Mouse (Mus musculus): Measurements from ENCODE around the gene Gas2l3.

Gene Gas2l3

GRCm38 (mm10) chr10:89444381-89444780 is 614 bp upstream of the Gas2l3 start:
- in situ Hi-C loops (cut with MboI, MseI), result no loop called here

GRCm38 (mm10) chr10:89443115-89443622 is 598 bp downstream of the Gas2l3 start:
- in situ Hi-C loops (cut with MboI, MseI), result no loop called here

- in situ Hi-C loops (cut with MboI, MseI), result no loop called here
Observed at GRCm38 (mm10) chr10:89442640-89443039, 1.1 kb downstream of the Gas2l3 start.

- in situ Hi-C loops (cut with MboI, MseI), result no loop called here
Observed at GRCm38 (mm10) chr10:89441961-89442360, 1.8 kb downstream of the Gas2l3 start.

- in situ Hi-C loops (cut with MboI, MseI), result no loop called here
Observed at GRCm38 (mm10) chr10:89439380-89439779, 4.4 kb downstream of the Gas2l3 start.

- in situ Hi-C loops (cut with MboI, MseI), result no loop called here
Observed at GRCm38 (mm10) chr10:89437996-89438395, 5.8 kb downstream of the Gas2l3 start.

GRCm38 (mm10) chr10:89437472-89437871 is 6.3 kb downstream of the Gas2l3 start:
- in situ Hi-C loops (cut with MboI, MseI), result no loop called here

GRCm38 (mm10) chr10:89435920-89436319 is 7.8 kb downstream of the Gas2l3 start:
- in situ Hi-C loops (cut with MboI, MseI), result no loop called here

- in situ Hi-C loops (cut with MboI, MseI), result no loop called here
Observed at GRCm38 (mm10) chr10:89435413-89435812, 8.4 kb downstream of the Gas2l3 start.

GRCm38 (mm10) chr10:89434509-89435210 is 9.1 kb downstream of the Gas2l3 start:
- in situ Hi-C loops (cut with MboI, MseI), result no loop called here

GRCm38 (mm10) chr10:89432743-89433142 is 11.0 kb downstream of the Gas2l3 start:
- in situ Hi-C loops (cut with MboI, MseI), result no loop called here

GRCm38 (mm10) chr10:89430751-89431150 is 13.0 kb downstream of the Gas2l3 start:
- in situ Hi-C loops (cut with MboI, MseI), result no loop called here

- in situ Hi-C loops (cut with MboI, MseI), result no loop called here
Observed at GRCm38 (mm10) chr10:89424800-89425393, 18.9 kb downstream of the Gas2l3 start.

GRCm38 (mm10) chr10:89424217-89424616 is 19.6 kb downstream of the Gas2l3 start:
- in situ Hi-C loops (cut with MboI, MseI), result no loop called here

GRCm38 (mm10) chr10:89423164-89423778 is 20.5 kb downstream of the Gas2l3 start:
- in situ Hi-C loops (cut with MboI, MseI), result no loop called here

- in situ Hi-C loops (cut with MboI, MseI), result no loop called here
Observed at GRCm38 (mm10) chr10:89422504-89423158, 21.1 kb downstream of the Gas2l3 start.

- in situ Hi-C loops (cut with MboI, MseI), result no loop called here
Observed at GRCm38 (mm10) chr10:89417966-89418365, 25.8 kb downstream of the Gas2l3 start.

GRCm38 (mm10) chr10:89415478-89415877 is 28.3 kb downstream of the Gas2l3 start:
- in situ Hi-C loops (cut with MboI, MseI), result no loop called here

- in situ Hi-C loops (cut with MboI, MseI), result no loop called here
Observed at GRCm38 (mm10) chr10:89407551-89407950, 36.2 kb downstream of the Gas2l3 start.

- in situ Hi-C loops (cut with MboI, MseI), result no loop called here
Observed at GRCm38 (mm10) chr10:89406733-89407484, 36.9 kb downstream of the Gas2l3 start.

GRCm38 (mm10) chr10:89404936-89405335 is 38.8 kb downstream of the Gas2l3 start:
- in situ Hi-C loops (cut with MboI, MseI), result no loop called here

All from T-helper 2 cell (primary cell).